Mouse (Mus musculus) megakaryocyte, embryonic 14.5 days (primary cell): ENCODE measurements around the gene Ankrd10.

Experiments
- FLI1 ChIP-seq: IDR thresholded peaks from 2 replicates; pipeline ENCODE4 v1.6.1; 2012; ENCODE audit warnings: low read length, inconsistent platforms, mixed read lengths
- GATA1 ChIP-seq: IDR thresholded peaks from 3 replicates; pipeline ENCODE4 v1.6.1; 2012; ENCODE audit warnings: mixed read lengths, low read length, inconsistent platforms, borderline replicate concordance

DNA sequence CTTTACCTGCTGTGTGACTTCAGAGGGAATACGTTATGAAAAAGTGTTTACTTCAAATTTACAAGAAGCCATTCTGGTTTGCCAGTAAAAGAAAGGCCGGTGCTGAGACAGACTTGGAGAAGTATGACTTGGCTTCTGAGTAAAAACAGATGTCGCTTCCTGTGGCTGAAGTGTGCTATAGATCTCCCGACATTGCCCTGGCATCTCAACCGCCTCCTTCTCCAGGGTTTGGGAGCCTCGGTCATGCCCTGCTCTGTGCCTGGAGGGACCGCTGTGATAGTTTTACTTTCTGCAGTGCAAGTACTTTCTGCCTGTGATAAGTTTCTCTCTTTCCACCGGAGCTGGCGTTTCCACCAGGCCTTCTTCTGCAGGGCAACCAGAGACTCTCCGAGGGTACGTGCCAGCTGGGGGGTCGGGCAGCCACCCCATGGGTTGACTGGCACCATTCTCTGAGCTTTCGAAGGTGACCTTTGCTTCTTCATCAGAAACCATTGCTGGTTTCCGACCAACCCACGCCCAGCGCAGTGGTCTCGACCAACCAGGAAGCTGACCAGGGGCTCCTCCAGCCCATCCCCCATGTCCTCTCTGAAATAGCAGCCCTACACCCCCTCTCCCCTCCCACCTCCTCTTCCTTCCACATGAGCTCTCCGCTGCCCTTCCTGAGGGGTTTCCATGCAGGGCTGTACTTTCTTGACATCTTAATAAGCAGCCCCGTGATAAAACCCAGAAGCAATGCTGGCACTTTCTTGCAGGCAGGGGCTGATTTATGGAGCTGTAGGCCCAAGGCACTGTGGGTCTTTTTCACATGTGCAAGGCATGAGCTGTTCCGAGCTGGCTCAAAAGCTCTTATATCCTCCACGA is 49.8 kb downstream of the Ankrd10 start:
- TF ChIP-seq GATA1 (no peak), FLI1 (no peak)
